ENCODE assay signal across 17 mouse cellular contexts in the genomic region with DNA sequence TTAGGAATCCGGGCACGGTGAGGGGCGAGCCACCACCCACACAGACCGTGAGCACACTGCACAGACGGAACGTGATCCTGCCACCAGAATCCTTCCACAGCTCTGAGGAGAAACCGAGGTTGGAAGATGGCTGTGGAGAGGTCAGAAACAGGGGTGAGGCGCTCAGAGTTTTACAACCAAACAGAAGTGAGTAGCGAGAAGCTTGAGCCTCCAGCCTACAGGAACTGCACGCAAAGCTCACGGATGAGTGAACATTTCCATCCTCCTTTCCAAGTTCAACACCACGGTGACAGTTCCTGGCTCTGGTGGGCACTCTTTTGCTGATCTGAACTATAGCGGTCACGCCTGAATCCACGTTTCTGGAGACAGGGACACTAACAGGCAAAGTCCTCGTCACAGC.
"Had no signal": no experiment of that assay in that cellular context is flagged by ENCODE, and none has a peak within 500 bp of the region (broad histone marks: within the 10 kb centered on the region; RNA-seq: fewer than 3 reads in every experiment).

No protein-coding gene starts in this region.

- DNase-seq: lung, adult 2 months; lung, postnatal 14 days; lung, postnatal 36 days; right cerebral cortex, postnatal 14 days; thymus, adult 2 months; thymus, postnatal 25 days; thymus, postnatal 4 days had no signal

- H3K27ac ChIP-seq: lung, embryonic 15.5 days; macrophage; midbrain, embryonic 13.5 days; midbrain, embryonic 15.5 days; neural tube, embryonic 12.5 days; stomach, embryonic 15.5 days; stomach, postnatal 0 days had no signal

- H3K27me3 ChIP-seq: lung, embryonic 15.5 days; megakaryocyte, embryonic 14.5 days; midbrain, embryonic 13.5 days; midbrain, embryonic 15.5 days; neural tube, embryonic 12.5 days; stomach, embryonic 15.5 days had no signal

- H3K4me3 ChIP-seq: lung, embryonic 15.5 days; megakaryocyte, embryonic 14.5 days; midbrain, embryonic 13.5 days; midbrain, embryonic 15.5 days; neural tube, embryonic 12.5 days; stomach, embryonic 15.5 days had no signal

- H3K36me3 ChIP-seq: lung, embryonic 15.5 days; midbrain, embryonic 13.5 days; midbrain, embryonic 15.5 days; neural tube, embryonic 12.5 days; stomach, embryonic 15.5 days had no signal

- ATAC-seq: lung, postnatal 0 days; midbrain, embryonic 13.5 days; midbrain, embryonic 15.5 days had no signal

- H3K4me1 ChIP-seq: lung, embryonic 15.5 days; midbrain, embryonic 13.5 days; midbrain, embryonic 15.5 days; neural tube, embryonic 12.5 days; stomach, embryonic 15.5 days had no signal

- H3K9me3 ChIP-seq: lung, embryonic 15.5 days; midbrain, embryonic 13.5 days; midbrain, embryonic 15.5 days; neural tube, embryonic 12.5 days; stomach, embryonic 15.5 days had no signal

- H3K4me2 ChIP-seq: lung, embryonic 15.5 days; midbrain, embryonic 11.5 days; midbrain, embryonic 13.5 days; midbrain, embryonic 15.5 days; neural tube, embryonic 12.5 days; stomach, embryonic 15.5 days had no signal

- H3K9ac ChIP-seq: lung, embryonic 15.5 days; midbrain, embryonic 13.5 days; midbrain, embryonic 15.5 days; neural tube, embryonic 12.5 days; stomach, embryonic 15.5 days had no signal
